Mouse (Mus musculus): ENCODE data around the gene Diaph3. TPM values are rescaled to one million over a fixed set of nuclear protein-coding genes. Genes with fewer than 3 reads are reported as not detected.
"Not testable (repeated sequence)": the region's sequence is repeated elsewhere in the genome, so short reads cannot be mapped to it uniquely, and the experiment has no call there.

The Diaph3 gene
- polyA plus RNA-seq, 1 experiment from 2014 or later, result 13.9 TPM

DNA sequence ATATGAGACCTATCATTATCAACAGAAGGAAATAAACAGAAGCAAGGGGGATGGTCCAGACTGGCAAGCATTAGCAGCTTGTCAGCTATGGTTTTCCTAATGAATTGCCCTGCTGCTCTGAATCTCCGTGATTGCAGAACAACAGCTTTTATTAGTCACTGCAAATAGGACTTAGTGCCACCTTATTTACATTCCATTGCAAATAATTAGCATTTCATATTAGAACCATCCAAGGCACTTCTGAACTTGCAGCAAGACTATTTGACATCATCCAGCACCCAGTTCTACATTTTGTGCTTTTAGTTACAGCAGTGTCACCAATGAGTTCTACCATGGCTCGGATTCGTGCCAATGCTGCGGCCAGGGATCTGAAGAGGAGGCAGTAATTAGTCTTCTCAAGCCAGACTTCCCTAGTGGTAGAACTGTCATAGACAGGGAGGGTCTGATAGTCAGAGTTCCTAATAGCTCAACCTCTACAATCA, 411.4 kb downstream of the Diaph3 start:
- no peak overlapping the region for H3K9ac ChIP-seq (ENCODE audit: low read length)
- no peak for DNase-seq (ENCODE audit: low spot score)
- H3K27ac ChIP-seq (ENCODE audit: low read depth), result no peak overlapping the region
- no peak for ATAC-seq (replicated peaks; ENCODE audit: low FRiP score, low TSS enrichment, low read depth)
- no peaks in the 10 kb centered on the region for H3K9me3 ChIP-seq (ENCODE audit: control insufficient read depth, low read length)
- no peaks in the 10 kb centered on the region for H3K27me3 ChIP-seq (replicated peaks; ENCODE audit: control insufficient read depth, insufficient read depth, low read length)
- no peaks in the 10 kb centered on the region for H3K36me3 ChIP-seq (ENCODE audit: control insufficient read depth, insufficient read depth, low read length)
- H3K4me2 ChIP-seq (ENCODE audit: low read length), result no peak overlapping the region
- H3K4me3 ChIP-seq (ENCODE audit: low read depth, low read length), result no peak overlapping the region
- WGBS, result 67% methylated on average over 4 of the region's 4 CpGs
- no peaks in the 10 kb centered on the region for H3K4me1 ChIP-seq (replicated peaks; ENCODE audit: control insufficient read depth, insufficient read depth, low read length)

DNA sequence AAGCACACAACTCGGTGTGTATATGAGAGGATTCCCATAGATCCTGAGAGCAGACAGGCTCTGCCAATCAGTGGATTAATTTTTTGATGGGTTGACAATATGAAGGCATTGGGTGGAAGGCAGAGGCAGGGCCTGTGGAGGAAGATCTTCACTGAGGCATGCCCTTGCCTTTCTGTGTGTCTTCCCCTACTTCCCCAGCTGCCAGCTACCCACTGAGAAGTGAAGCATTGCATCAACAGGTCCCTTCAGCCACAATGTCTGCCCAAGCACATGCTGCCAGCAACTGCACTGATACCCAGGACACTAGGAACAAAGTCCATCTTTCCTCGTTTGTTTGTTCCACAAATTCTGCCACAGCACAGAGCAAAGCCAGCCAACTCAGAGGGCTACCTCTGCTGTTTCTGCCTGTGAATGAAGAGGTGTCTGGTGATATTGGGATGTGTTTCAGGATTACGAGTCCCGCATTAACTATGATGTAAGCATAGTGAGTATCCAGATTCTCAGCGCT, 413.4 kb downstream of the Diaph3 start:
- no peak for ATAC-seq (replicated peaks; ENCODE audit: low FRiP score, low TSS enrichment, low read depth)
- no peak overlapping the region for H3K9ac ChIP-seq (ENCODE audit: low read length)
- no peak overlapping the region for H3K4me3 ChIP-seq (ENCODE audit: low read depth, low read length)
- no peaks in the 10 kb centered on the region for H3K4me1 ChIP-seq (replicated peaks; ENCODE audit: control insufficient read depth, insufficient read depth, low read length)
- WGBS, result 90% methylated on average over 5 of the region's 5 CpGs
- DNase-seq (ENCODE audit: low spot score), result no peak
- H3K4me2 ChIP-seq (ENCODE audit: low read length), result no peak overlapping the region
- H3K27ac ChIP-seq (ENCODE audit: low read depth), result no peak overlapping the region
- no peaks in the 10 kb centered on the region for H3K9me3 ChIP-seq (ENCODE audit: control insufficient read depth, low read length)
- H3K27me3 ChIP-seq (replicated peaks; ENCODE audit: control insufficient read depth, insufficient read depth, low read length), result no peaks in the 10 kb centered on the region
- no peaks in the 10 kb centered on the region for H3K36me3 ChIP-seq (ENCODE audit: control insufficient read depth, insufficient read depth, low read length)

DNA sequence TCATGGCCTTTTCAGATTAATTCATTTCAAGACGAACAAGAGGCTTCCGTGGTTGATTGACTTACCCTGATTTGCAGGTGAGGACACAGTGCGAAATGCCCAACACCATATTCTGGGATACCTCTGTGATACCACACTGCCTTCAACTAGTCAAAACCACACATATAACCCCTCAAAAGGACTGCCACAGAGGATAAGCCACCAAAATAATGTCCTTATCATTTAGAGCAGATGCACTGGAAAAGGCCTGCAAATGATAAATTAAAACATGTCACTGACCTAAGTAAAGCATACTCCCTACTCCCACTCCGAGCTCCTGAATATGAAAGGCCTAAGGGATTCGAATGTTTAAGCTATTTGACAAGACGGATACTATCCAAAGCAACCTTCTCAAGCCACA, 419.3 kb downstream of the Diaph3 start:
- H3K4me1 ChIP-seq (replicated peaks; ENCODE audit: control insufficient read depth, insufficient read depth, low read length), result no peaks in the 10 kb centered on the region
- H3K9ac ChIP-seq (ENCODE audit: low read length), result no peak overlapping the region
- no peak for DNase-seq (ENCODE audit: low spot score)
- no peaks in the 10 kb centered on the region for H3K36me3 ChIP-seq (ENCODE audit: control insufficient read depth, insufficient read depth, low read length)
- H3K9me3 ChIP-seq (ENCODE audit: control insufficient read depth, low read length), result no peaks in the 10 kb centered on the region
- no peak for ATAC-seq (replicated peaks; ENCODE audit: low FRiP score, low TSS enrichment, low read depth)
- H3K27ac ChIP-seq (ENCODE audit: low read depth), result no peak overlapping the region
- 81% methylated on average over 6 of the region's 6 CpGs for WGBS
- H3K4me2 ChIP-seq (ENCODE audit: low read length), result no peak overlapping the region
- no peak overlapping the region for H3K4me3 ChIP-seq (ENCODE audit: low read depth, low read length)
- H3K27me3 ChIP-seq (replicated peaks; ENCODE audit: control insufficient read depth, insufficient read depth, low read length), result no peaks in the 10 kb centered on the region

DNA sequence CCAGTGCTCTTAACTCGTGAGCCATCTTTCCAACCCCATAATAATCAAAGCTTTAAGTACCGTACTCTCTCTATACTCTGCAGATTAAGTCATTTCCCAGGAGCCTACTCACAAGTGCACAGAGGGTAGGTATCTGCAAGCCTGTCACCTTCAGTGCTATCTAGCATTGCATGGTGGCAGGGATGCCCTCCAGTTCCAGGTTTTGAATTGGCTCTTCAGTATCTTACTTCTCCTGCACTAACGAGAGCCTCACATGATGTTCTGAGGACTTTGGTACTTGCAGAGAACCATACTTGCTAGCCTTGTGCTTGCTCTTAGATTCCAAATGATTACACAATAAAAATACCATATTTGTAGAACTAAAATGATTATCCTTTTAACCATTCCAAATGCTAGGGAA, 420.0 kb downstream of the Diaph3 start:
- H3K9me3 ChIP-seq (ENCODE audit: control insufficient read depth, low read length), result no peaks in the 10 kb centered on the region
- H3K4me3 ChIP-seq (ENCODE audit: low read depth, low read length), result no peak overlapping the region
- WGBS, result 92% methylated on average over 3 of the region's 3 CpGs
- DNase-seq (ENCODE audit: low spot score), result no peak
- H3K36me3 ChIP-seq (ENCODE audit: control insufficient read depth, insufficient read depth, low read length), result no peaks in the 10 kb centered on the region
- no peak for ATAC-seq (replicated peaks; ENCODE audit: low FRiP score, low TSS enrichment, low read depth)
- H3K4me2 ChIP-seq (ENCODE audit: low read length), result no peak overlapping the region
- no peak overlapping the region for H3K9ac ChIP-seq (ENCODE audit: low read length)
- H3K4me1 ChIP-seq (replicated peaks; ENCODE audit: control insufficient read depth, insufficient read depth, low read length), result no peaks in the 10 kb centered on the region
- H3K27ac ChIP-seq (ENCODE audit: low read depth), result no peak overlapping the region
- H3K27me3 ChIP-seq (replicated peaks; ENCODE audit: control insufficient read depth, insufficient read depth, low read length), result no peaks in the 10 kb centered on the region

DNA sequence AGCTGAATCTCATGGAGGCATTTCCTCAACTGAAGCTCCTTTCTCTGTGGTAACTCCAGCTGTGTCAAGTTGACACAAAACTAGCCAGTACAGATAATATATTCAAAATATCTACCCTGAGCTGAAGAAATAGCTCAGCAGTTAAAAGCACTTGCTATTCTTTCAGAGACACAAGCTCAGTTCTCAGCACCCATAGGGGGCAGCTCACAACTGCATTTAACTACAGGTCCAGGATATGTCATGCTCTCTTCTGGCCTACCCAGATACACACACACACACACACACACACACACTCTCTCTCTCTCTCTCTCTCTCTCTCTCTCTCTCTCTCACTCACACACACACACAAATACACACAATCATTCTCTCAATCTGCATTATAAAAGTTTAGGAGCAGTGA, 420.6 kb downstream of the Diaph3 start:
- not testable (repeated sequence) for H3K4me2 ChIP-seq (ENCODE audit: low read length); H3K27me3 ChIP-seq (replicated peaks; ENCODE audit: control insufficient read depth, insufficient read depth, low read length); H3K9me3 ChIP-seq (ENCODE audit: control insufficient read depth, low read length); DNase-seq (ENCODE audit: low spot score); H3K4me3 ChIP-seq (ENCODE audit: low read depth, low read length); H3K9ac ChIP-seq (ENCODE audit: low read length); ATAC-seq (replicated peaks; ENCODE audit: low FRiP score, low TSS enrichment, low read depth); H3K27ac ChIP-seq (ENCODE audit: low read depth); H3K36me3 ChIP-seq (ENCODE audit: control insufficient read depth, insufficient read depth, low read length); H3K4me1 ChIP-seq (replicated peaks; ENCODE audit: control insufficient read depth, insufficient read depth, low read length)

DNA sequence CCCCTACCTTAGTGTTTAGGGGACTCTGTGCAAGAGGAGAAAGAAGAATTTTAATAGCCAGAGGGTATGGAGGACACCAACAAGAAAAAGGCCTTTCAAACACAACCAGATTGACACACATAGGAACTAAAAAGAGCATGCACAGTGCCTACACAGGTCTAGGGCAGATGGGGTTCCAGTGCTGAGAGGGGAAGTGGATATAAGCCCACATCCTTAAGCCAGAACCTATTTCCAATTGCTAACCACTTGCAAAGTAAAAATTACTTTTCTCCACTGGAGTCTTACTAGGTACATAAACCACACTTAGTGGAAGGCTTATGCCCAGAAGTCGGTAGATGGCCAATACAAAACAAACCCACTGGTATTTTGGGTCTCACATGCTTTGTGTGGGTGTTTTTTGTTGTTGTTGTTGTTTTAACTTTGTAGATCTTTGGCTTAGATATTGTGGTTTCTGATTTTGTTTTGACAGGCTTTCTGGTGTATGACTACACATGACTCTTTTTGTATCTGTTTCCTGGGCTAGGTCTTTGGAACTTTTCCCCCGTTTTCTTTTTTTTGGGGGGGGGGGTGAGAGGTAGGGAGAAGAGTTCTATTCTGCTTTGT, 426.8 kb downstream of the Diaph3 start:
- no peak for DNase-seq (ENCODE audit: low spot score)
- Histone ChIP-seq H3K27me3 (replicated peaks; ENCODE audit: control insufficient read depth, insufficient read depth, low read length) (no peaks in the 10 kb centered on the region), H3K9ac (ENCODE audit: low read length) (no peak overlapping the region), H3K4me3 (ENCODE audit: low read depth, low read length) (no peak overlapping the region), H3K9me3 (ENCODE audit: control insufficient read depth, low read length) (no peaks in the 10 kb centered on the region), H3K36me3 (ENCODE audit: control insufficient read depth, insufficient read depth, low read length) (no peaks in the 10 kb centered on the region), H3K27ac (ENCODE audit: low read depth) (no peak overlapping the region), H3K4me1 (replicated peaks; ENCODE audit: control insufficient read depth, insufficient read depth, low read length) (no peaks in the 10 kb centered on the region), H3K4me2 (ENCODE audit: low read length) (no peak overlapping the region)
- no peak for ATAC-seq (replicated peaks; ENCODE audit: low FRiP score, low TSS enrichment, low read depth)
- 80% methylated on average over 2 of the region's 2 CpGs for WGBS

DNA sequence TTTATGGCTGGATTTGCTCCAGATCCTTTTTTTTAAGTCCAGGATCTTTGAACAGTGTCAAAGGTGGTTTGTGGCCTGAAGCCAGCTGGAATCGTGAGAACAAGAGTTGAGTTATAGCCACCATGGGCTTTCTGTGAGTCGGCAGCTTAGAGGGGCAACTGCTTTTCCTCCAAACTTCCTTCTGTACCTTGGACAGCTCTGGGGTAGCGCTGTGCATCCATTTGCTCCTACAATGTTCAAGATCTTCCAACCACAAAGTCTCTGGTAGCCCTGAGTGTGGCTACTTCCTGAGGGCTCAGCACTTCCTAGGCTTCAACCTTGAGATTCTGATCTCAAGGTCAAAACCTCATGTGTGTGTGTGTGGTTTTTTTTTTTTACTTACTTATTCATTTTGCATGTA, 437.0 kb downstream of the Diaph3 start:
- H3K27me3 ChIP-seq (replicated peaks; ENCODE audit: control insufficient read depth, insufficient read depth, low read length), result no peaks in the 10 kb centered on the region
- WGBS, result 56% methylated on average over 3 of the region's 3 CpGs
- no peak overlapping the region for H3K4me3 ChIP-seq (ENCODE audit: low read depth, low read length)
- H3K36me3 ChIP-seq (ENCODE audit: control insufficient read depth, insufficient read depth, low read length), result no peaks in the 10 kb centered on the region
- H3K4me2 ChIP-seq (ENCODE audit: low read length), result no peak overlapping the region
- H3K9me3 ChIP-seq (ENCODE audit: control insufficient read depth, low read length), result no peaks in the 10 kb centered on the region
- H3K9ac ChIP-seq (ENCODE audit: low read length), result no peak overlapping the region
- ATAC-seq (replicated peaks; ENCODE audit: low FRiP score, low TSS enrichment, low read depth) (no peak), DNase-seq (ENCODE audit: low spot score) (peak; percentile 53)
- H3K27ac ChIP-seq (ENCODE audit: low read depth), result no peak overlapping the region
- no peaks in the 10 kb centered on the region for H3K4me1 ChIP-seq (replicated peaks; ENCODE audit: control insufficient read depth, insufficient read depth, low read length)

DNA sequence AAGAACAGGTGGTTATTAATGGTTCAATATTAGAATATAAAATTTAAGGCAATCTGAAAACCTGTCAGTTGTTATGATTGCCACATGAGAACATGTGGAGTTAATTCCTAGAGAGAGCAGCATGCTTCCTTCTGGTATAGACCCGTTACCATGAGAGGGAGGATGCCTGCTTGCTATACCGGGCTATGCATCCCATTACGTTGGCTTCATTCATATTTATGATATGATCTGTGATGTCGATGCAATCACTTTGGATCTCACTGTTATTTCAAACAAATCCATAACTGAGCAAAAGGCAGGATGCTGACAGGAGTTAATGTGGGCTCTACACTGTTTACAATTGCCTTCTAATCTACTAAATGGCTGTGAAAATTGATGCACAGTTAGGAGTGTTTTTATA, 439.9 kb downstream of the Diaph3 start:
- H3K27me3 ChIP-seq (replicated peaks; ENCODE audit: control insufficient read depth, insufficient read depth, low read length), result no peaks in the 10 kb centered on the region
- no peak for DNase-seq (ENCODE audit: low spot score)
- H3K4me3 ChIP-seq (ENCODE audit: low read depth, low read length), result no peak overlapping the region
- no peak overlapping the region for H3K9ac ChIP-seq (ENCODE audit: low read length)
- H3K36me3 ChIP-seq (ENCODE audit: control insufficient read depth, insufficient read depth, low read length), result no peaks in the 10 kb centered on the region
- no peak overlapping the region for H3K27ac ChIP-seq (ENCODE audit: low read depth)
- WGBS, result 85% methylated on average over 4 of the region's 4 CpGs
- H3K4me1 ChIP-seq (replicated peaks; ENCODE audit: control insufficient read depth, insufficient read depth, low read length), result no peaks in the 10 kb centered on the region
- H3K4me2 ChIP-seq (ENCODE audit: low read length), result no peak overlapping the region
- no peak for ATAC-seq (replicated peaks; ENCODE audit: low FRiP score, low TSS enrichment, low read depth)
- no peaks in the 10 kb centered on the region for H3K9me3 ChIP-seq (ENCODE audit: control insufficient read depth, low read length)

DNA sequence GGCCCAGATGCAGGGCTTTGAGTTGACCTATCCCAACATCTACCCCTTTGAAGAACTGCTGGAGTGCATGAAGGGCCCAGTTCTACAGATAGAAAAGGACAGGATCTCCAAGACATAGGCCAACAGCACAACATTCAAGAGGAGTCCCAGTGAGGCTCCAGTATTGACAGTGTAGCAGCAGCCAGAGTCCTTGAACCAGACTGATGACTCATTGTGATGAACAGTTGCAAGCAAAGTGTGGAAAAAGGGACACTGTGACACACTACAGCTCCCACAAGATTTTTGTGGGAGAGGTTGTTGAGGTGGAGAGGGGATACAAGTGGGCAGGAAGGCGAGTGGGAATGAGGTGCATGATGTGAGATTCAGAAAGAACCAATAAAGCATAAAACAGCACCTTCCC, 443.1 kb downstream of the Diaph3 start:
- Histone ChIP-seq H3K9me3 (ENCODE audit: control insufficient read depth, low read length) (no peaks in the 10 kb centered on the region), H3K36me3 (ENCODE audit: control insufficient read depth, insufficient read depth, low read length) (no peaks in the 10 kb centered on the region), H3K9ac (ENCODE audit: low read length) (no peak overlapping the region), H3K27me3 (replicated peaks; ENCODE audit: control insufficient read depth, insufficient read depth, low read length) (no peaks in the 10 kb centered on the region), H3K4me1 (replicated peaks; ENCODE audit: control insufficient read depth, insufficient read depth, low read length) (no peaks in the 10 kb centered on the region), H3K4me2 (ENCODE audit: low read length) (no peak overlapping the region), H3K27ac (ENCODE audit: low read depth) (no peak overlapping the region), H3K4me3 (ENCODE audit: low read depth, low read length) (no peak overlapping the region)
- DNase-seq (ENCODE audit: low spot score), result no peak
- WGBS, result 85% methylated on average over 1 of the region's 1 CpGs
- ATAC-seq (replicated peaks; ENCODE audit: low FRiP score, low TSS enrichment, low read depth), result no peak
